Mouse (Mus musculus) liver, postnatal 0 days (tissue): ENCODE results near the gene H2-DMa.

Experiments used
- CTCF ChIP-seq: sonication (generic); IDR thresholded peaks from 2 replicates; pipeline ENCODE4 v1.5.1; 2016; ENCODE audit warnings: antibody characterized with exemption, low read depth
- EP300 ChIP-seq: IDR thresholded peaks from 2 replicates; pipeline ENCODE4 v1.6.1; 2016; ENCODE audit warnings: antibody characterized with exemption, low read depth, mild to moderate bottlenecking

GRCm38 (mm10) chr17:34075271-34075670, 44.1 kb upstream of the H2-DMa start:
- TF ChIP-seq CTCF (peak; percentile 72), EP300 (no peak)
